Comparison of ENCODE assay signal across 8 mouse cellular contexts in the genomic region with DNA sequence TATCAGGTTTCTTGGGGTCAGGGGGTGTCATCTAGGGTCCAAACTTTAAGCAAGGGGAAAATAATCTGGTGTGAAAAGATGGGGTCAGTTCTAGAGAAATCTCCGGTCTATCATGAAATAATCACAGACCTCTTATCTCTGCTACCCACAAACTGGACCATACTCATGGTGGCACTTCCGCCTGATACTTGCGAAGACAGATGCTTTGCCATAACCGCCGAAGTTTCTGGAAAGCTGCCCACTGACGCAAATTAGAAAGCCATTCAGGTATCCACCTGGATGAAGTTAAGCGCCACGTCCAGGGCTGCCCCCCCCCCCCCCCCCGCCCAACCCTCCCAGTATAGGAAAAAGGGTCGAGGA. TPM values are rescaled to one million over a fixed set of nuclear protein-coding genes. Genes with fewer than 3 reads are reported as not detected.
DNase-seq lines count a peak whose midpoint lies in the region; ATAC-seq and TF ChIP-seq lines count a peak whose summit lies in the region.

No protein-coding gene starts in this region.

- H3K4me1 ChIP-seq in lung, adult 2 months (ENCODE audit: control insufficient read depth, insufficient read depth, low read length), result peaks cover 4% of the 10 kb centered on the region
- peaks cover 20% of the 10 kb centered on the region for H3K4me1 ChIP-seq in heart, embryonic 15.5 days (replicated peaks)
- H3K4me1 ChIP-seq in liver, postnatal 0 days (ENCODE audit: insufficient read depth), result peaks cover 18% of the 10 kb centered on the region

- no peak for ATAC-seq in heart, embryonic 15.5 days (replicated peaks; ENCODE audit: insufficient number of reproducible peaks, insufficient read depth, low FRiP score, low read depth)
- no peak for ATAC-seq in liver, postnatal 0 days

- no peak for TF ChIP-seq EP300 in liver, postnatal 0 days (IDR thresholded peaks at IDR 0.05; ENCODE audit: low read depth)

- no peaks in the 10 kb centered on the region for H3K9me3 ChIP-seq in heart, embryonic 15.5 days (replicated peaks)
- H3K9me3 ChIP-seq in liver, postnatal 0 days (ENCODE audit: low read length), result no peaks in the 10 kb centered on the region

- peak overlapping the region; percentile 80 for H3K4me2 ChIP-seq in heart, embryonic 15.5 days
- peak overlapping the region; percentile 94 for H3K4me2 ChIP-seq in liver, postnatal 0 days (ENCODE audit: low read depth, low read length)

- H3K36me3 ChIP-seq in heart, embryonic 15.5 days, result peaks cover 7% of the 10 kb centered on the region; the same call in 1 of the 2 replicates
- H3K36me3 ChIP-seq in liver, postnatal 0 days (replicated peaks; ENCODE audit: insufficient read depth, low read length), result no peaks in the 10 kb centered on the region; the same call in 1 of the 2 replicates

- peak overlapping the region; percentile 75 for H3K9ac ChIP-seq in heart, embryonic 15.5 days
- peak overlapping the region; percentile 89 for H3K9ac ChIP-seq in liver, postnatal 0 days (replicated peaks)

- no peak for TF ChIP-seq POLR2A in lung, adult 2 months (IDR thresholded peaks at IDR 0.05; ENCODE audit: borderline replicate concordance, extremely low read depth, low read depth, low read length)

- no peaks in the 10 kb centered on the region for H3K27me3 ChIP-seq in heart, embryonic 15.5 days
- no peaks in the 10 kb centered on the region for H3K27me3 ChIP-seq in liver, postnatal 0 days (ENCODE audit: insufficient read depth, low read length)

- DNase-seq in lung, adult 2 months, result no peak
- no peak for DNase-seq in lung, postnatal 14 days
- peak; percentile 6 for DNase-seq in c-Kit-positive CD71-negative TER-119-negative erythroid progenitor cells, embryonic 14.5 days (ENCODE audit: low read depth)
- no peak for DNase-seq in liver, postnatal 0 days
- DNase-seq in adrenal gland, postnatal 36 days, result no peak
- no peak for DNase-seq in embryo, embryonic 10.5 days (ENCODE audit: low spot score)
- DNase-seq in layer of hippocampus, postnatal 10 days (ENCODE audit: low spot score in 2 of 2), result no peak

- WGBS in lung, adult 2 months, result 1% methylated on average over 10 of the region's 10 CpGs
- 3% methylated on average over 9 of the region's 10 CpGs for WGBS in heart, embryonic 15.5 days
- 8% methylated on average over 7 of the region's 10 CpGs for WGBS in liver, postnatal 0 days (ENCODE audit: insufficient replicate concordance)

- H3K4me3 ChIP-seq in lung, adult 2 months (replicated peaks; ENCODE audit: extremely low read depth, low read depth, low read length), result peak overlapping the region; percentile 86
- peak overlapping the region; percentile 71 for H3K4me3 ChIP-seq in heart, embryonic 15.5 days
- H3K4me3 ChIP-seq in liver, postnatal 0 days (ENCODE audit: low read depth, low read length), result peak overlapping the region; percentile 86

- H3K27ac ChIP-seq in heart, embryonic 15.5 days, result peak overlapping the region; percentile 98
- H3K27ac ChIP-seq in liver, postnatal 0 days (ENCODE audit: low read depth), result peak overlapping the region; percentile 95

- no peak for TF ChIP-seq CTCF in lung, adult 2 months (IDR thresholded peaks at IDR 0.05; ENCODE audit: insufficient read depth, low read length)
- no peak for TF ChIP-seq CTCF in liver, postnatal 0 days (IDR thresholded peaks at IDR 0.05; ENCODE audit: low read depth)

RNA-seq across cellular contexts. Expression of a gene that starts 1.8 kb away (rescaled TPM):
- polyA plus RNA-seq in lung, adult 2 months (2012; rRNA removed), result 18.6 and 19.9 TPM in 2 replicates
- 8.6 and 11.1 TPM in 2 replicates for polyA plus RNA-seq in heart, embryonic 15.5 days (2015; fragmentation: Nextera tagmentation; extraction: Ambion mirVana)
- polyA plus RNA-seq in liver, postnatal 0 days (2015; fragmentation: Nextera tagmentation; extraction: Ambion mirVana), result 3.3 and 3.9 TPM in 2 replicates
- 10 to 100 TPM; 32.1 to 33.1 TPM for total RNA-seq in adrenal gland, postnatal 36 days (2021)
- 10 to 100 TPM; 64.6 to 67.3 TPM for total RNA-seq in layer of hippocampus, postnatal 10 days (2021)

RNA-seq across cellular contexts. Expression of a gene that starts 28.3 kb away (rescaled TPM):
- polyA plus RNA-seq in lung, adult 2 months (2012; rRNA removed), result 10.9 and 15.3 TPM in 2 replicates
- 16.3 and 18.5 TPM in 2 replicates for polyA plus RNA-seq in heart, embryonic 15.5 days (2015; fragmentation: Nextera tagmentation; extraction: Ambion mirVana)
- polyA plus RNA-seq in liver, postnatal 0 days (2015; fragmentation: Nextera tagmentation; extraction: Ambion mirVana), result 3.4 and 3.6 TPM in 2 replicates
- total RNA-seq in adrenal gland, postnatal 36 days (2021), result 10 to 100 TPM; 18.6 to 20.2 TPM
- 10 to 100 TPM; 61.7 to 64.9 TPM for total RNA-seq in layer of hippocampus, postnatal 10 days (2021)
